In the genomic region with DNA sequence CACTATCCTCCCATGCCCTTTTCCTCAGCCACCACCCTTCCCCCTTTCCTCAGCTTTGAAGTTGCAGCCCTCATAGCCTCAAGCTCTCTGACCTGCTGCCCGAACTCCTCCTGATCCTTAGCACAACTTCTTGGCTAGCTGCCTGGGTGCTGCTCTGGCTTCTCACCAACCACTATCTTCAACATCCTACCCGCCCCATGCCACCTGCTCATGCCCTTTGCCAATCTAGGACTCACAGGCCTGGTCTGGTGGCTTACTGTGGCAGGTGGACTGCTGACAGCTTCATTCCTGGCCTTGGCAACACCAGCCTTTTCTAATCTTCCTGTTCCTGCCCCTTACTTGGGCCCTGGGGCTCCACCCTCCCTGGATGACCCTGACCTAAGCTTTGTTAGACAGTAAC, we compare ENCODE assay signal across 10 mouse cellular contexts. TPM values are rescaled to one million over a fixed set of nuclear protein-coding genes. Genes with fewer than 3 reads are reported as not detected.
DNase-seq lines count a peak whose midpoint lies in the region; ATAC-seq lines count a peak whose summit lies in the region.
"Had no signal": no experiment of that assay in that cellular context is flagged by ENCODE, and none has a peak within 500 bp of the region (broad histone marks: within the 10 kb centered on the region; RNA-seq: fewer than 3 reads in every experiment).

No protein-coding gene starts in this region.

- no peaks in the 10 kb centered on the region for H3K27me3 ChIP-seq in neural tube, embryonic 13.5 days
- H3K27me3 ChIP-seq in neural tube, embryonic 15.5 days (replicated peaks) = no peaks in the 10 kb centered on the region

- no peaks in the 10 kb centered on the region for H3K4me1 ChIP-seq in neural tube, embryonic 13.5 days (replicated peaks)
- no peaks in the 10 kb centered on the region for H3K4me1 ChIP-seq in neural tube, embryonic 15.5 days

- H3K4me3 ChIP-seq in neural tube, embryonic 13.5 days = no peak overlapping the region
- H3K4me3 ChIP-seq in neural tube, embryonic 15.5 days (replicated peaks) = no peak overlapping the region

- no peaks in the 10 kb centered on the region for H3K9me3 ChIP-seq in neural tube, embryonic 13.5 days
- H3K9me3 ChIP-seq in neural tube, embryonic 15.5 days (replicated peaks) = no peaks in the 10 kb centered on the region

- WGBS in neural tube, embryonic 13.5 days = 94% methylated on average over 2 of the region's 2 CpGs
- WGBS in neural tube, embryonic 15.5 days = 88% methylated on average over 2 of the region's 2 CpGs

- H3K4me2 ChIP-seq in neural tube, embryonic 13.5 days = no peak overlapping the region
- no peak overlapping the region for H3K4me2 ChIP-seq in neural tube, embryonic 15.5 days

- no peak overlapping the region for H3K27ac ChIP-seq in neural tube, embryonic 13.5 days (replicated peaks)
- no peak overlapping the region for H3K27ac ChIP-seq in neural tube, embryonic 15.5 days (replicated peaks)

- peak; percentile 78 to 90 for DNase-seq in adrenal gland, adult (ENCODE audit: inconsistent age in 2 of 2, low spot score in 1 of 2)
- no peak for DNase-seq in adrenal gland, adult 8-10 months
- DNase-seq in heart, postnatal 14 days = peak; percentile 49 to 70
- peak; percentile 66 for DNase-seq in testis, postnatal 14 days (ENCODE audit: low spot score)
- DNase-seq in layer of hippocampus, adult 18-20 months (ENCODE audit: low spot score in 2 of 2) = no peak
- DNase-seq in thymus, postnatal 14 days = no peak
- DNase-seq: lung, postnatal 10 days had no signal

- intact Hi-C loops in heart, postnatal 14 days (cut with DNase I) = no loop called here

- no peak for ATAC-seq in neural tube, embryonic 13.5 days (ENCODE audit: low read depth)
- ATAC-seq in neural tube, embryonic 15.5 days (ENCODE audit: low FRiP score) = no peak
- ATAC-seq: inflammation-experienced regulatory T-cells, adult 6 months had no signal

- peaks cover 97% of the 10 kb centered on the region for H3K36me3 ChIP-seq in neural tube, embryonic 13.5 days
- H3K36me3 ChIP-seq in neural tube, embryonic 15.5 days = peaks cover 95% of the 10 kb centered on the region

- H3K9ac ChIP-seq in neural tube, embryonic 13.5 days = 0 out of 2 replicates have a peak overlapping the region, but pooled peaks have one; percentile 5
- H3K9ac ChIP-seq in neural tube, embryonic 15.5 days (replicated peaks) = no peak overlapping the region; the same call in 1 of the 2 replicates

RNA-seq across cellular contexts. Expression of a gene that starts 7.7 kb away (rescaled TPM):
- total RNA-seq in adrenal gland, adult 8-10 months (2022) = 1 to 10 TPM; 2.1 to 7.9 (median 3.6) TPM
- polyA plus RNA-seq in neural tube, embryonic 13.5 days (2015; fragmentation: Nextera tagmentation; extraction: Ambion mirVana) = 4.8 and 6.0 TPM in 2 replicates
- 4.1 and 4.7 TPM in 2 replicates for polyA plus RNA-seq in neural tube, embryonic 15.5 days (2015; fragmentation: Nextera tagmentation; extraction: Ambion mirVana)
- 1 to 10 TPM; 1.9 to 2.5 TPM for total RNA-seq in heart, postnatal 14 days (2021)
- 1 to 10 TPM; 4.9 to 6.4 TPM for total RNA-seq in layer of hippocampus, adult 18-20 months (2021)

RNA-seq across cellular contexts. Expression of a gene that starts 9.5 kb away (rescaled TPM):
- total RNA-seq in adrenal gland, adult 8-10 months (2022) = 100 to 1,000 TPM; 146 to 179 (median 164) TPM
- 126 and 147 TPM in 2 replicates for polyA plus RNA-seq in neural tube, embryonic 13.5 days (2015; fragmentation: Nextera tagmentation; extraction: Ambion mirVana)
- 136 and 139 TPM in 2 replicates for polyA plus RNA-seq in neural tube, embryonic 15.5 days (2015; fragmentation: Nextera tagmentation; extraction: Ambion mirVana)
- 10 to 100 TPM; 66.3 to 67.3 TPM for total RNA-seq in heart, postnatal 14 days (2021)
- 10 to 100 TPM; 89.3 to 91.7 TPM for total RNA-seq in layer of hippocampus, adult 18-20 months (2021)

RNA-seq across cellular contexts. Expression of a gene that starts 9.8 kb away (rescaled TPM):
- 10 to 100 TPM in 1 of 4 experiments, 1 to 10 TPM in 3; 2.9 to 11.3 (median 7.4) TPM for total RNA-seq in adrenal gland, adult 8-10 months (2022)
- polyA plus RNA-seq in neural tube, embryonic 13.5 days (2015; fragmentation: Nextera tagmentation; extraction: Ambion mirVana) = 14.5 and 15.1 TPM in 2 replicates
- 14.6 and 14.8 TPM in 2 replicates for polyA plus RNA-seq in neural tube, embryonic 15.5 days (2015; fragmentation: Nextera tagmentation; extraction: Ambion mirVana)
- total RNA-seq in heart, postnatal 14 days (2021) = 1 to 10 TPM; 1.9 to 2.4 TPM
- 1 to 10 TPM; 9.1 to 9.2 TPM for total RNA-seq in layer of hippocampus, adult 18-20 months (2021)

RNA-seq across cellular contexts. Expression of a gene that starts 9.9 kb away (rescaled TPM):
- total RNA-seq in adrenal gland, adult 8-10 months (2022) = 10 to 100 TPM; 70.4 to 83.6 (median 73.1) TPM
- polyA plus RNA-seq in neural tube, embryonic 13.5 days (2015; fragmentation: Nextera tagmentation; extraction: Ambion mirVana) = 92.6 and 113 TPM in 2 replicates
- polyA plus RNA-seq in neural tube, embryonic 15.5 days (2015; fragmentation: Nextera tagmentation; extraction: Ambion mirVana) = 84.2 and 95.2 TPM in 2 replicates
- 10 to 100 TPM; 63.8 to 65.6 TPM for total RNA-seq in heart, postnatal 14 days (2021)
- 10 to 100 TPM; 74.6 to 75.2 TPM for total RNA-seq in layer of hippocampus, adult 18-20 months (2021)

RNA-seq across cellular contexts. Expression of a gene that starts 13.3 kb away (rescaled TPM):
- total RNA-seq in adrenal gland, adult 8-10 months (2022) = 10 to 100 TPM; 56.1 to 65.5 (median 61.7) TPM
- 60.9 and 62.9 TPM in 2 replicates for polyA plus RNA-seq in neural tube, embryonic 13.5 days (2015; fragmentation: Nextera tagmentation; extraction: Ambion mirVana)
- polyA plus RNA-seq in neural tube, embryonic 15.5 days (2015; fragmentation: Nextera tagmentation; extraction: Ambion mirVana) = 55.6 and 61.8 TPM in 2 replicates
- 10 to 100 TPM; 14.4 to 16.4 TPM for total RNA-seq in heart, postnatal 14 days (2021)
- total RNA-seq in layer of hippocampus, adult 18-20 months (2021) = 10 to 100 TPM; 40.8 to 43.2 TPM

Comparison
In these comparisons a context has a peak if more than half of its experiments do, and no peak if none do; other contexts are left out.
1. DNase-seq: peak in adrenal gland, adult (2 of 2), heart, postnatal 14 days (2 of 2) and testis, postnatal 14 days (single experiment); none in adrenal gland, adult 8-10 months (single experiment), layer of hippocampus, adult 18-20 months (0 of 2) and thymus, postnatal 14 days (single experiment).